Mouse (Mus musculus): Measurements from ENCODE around the gene Zfpl1. TPM values are rescaled to one million over a fixed set of nuclear protein-coding genes. Genes with fewer than 3 reads are reported as not detected.
A peak's percentile ranks its signal among the peaks of the same experiment; 100 is the strongest.

Zfpl1 gene
- polyA plus RNA-seq, 1 experiment from 2014 or later: 68.0 TPM

DNA sequence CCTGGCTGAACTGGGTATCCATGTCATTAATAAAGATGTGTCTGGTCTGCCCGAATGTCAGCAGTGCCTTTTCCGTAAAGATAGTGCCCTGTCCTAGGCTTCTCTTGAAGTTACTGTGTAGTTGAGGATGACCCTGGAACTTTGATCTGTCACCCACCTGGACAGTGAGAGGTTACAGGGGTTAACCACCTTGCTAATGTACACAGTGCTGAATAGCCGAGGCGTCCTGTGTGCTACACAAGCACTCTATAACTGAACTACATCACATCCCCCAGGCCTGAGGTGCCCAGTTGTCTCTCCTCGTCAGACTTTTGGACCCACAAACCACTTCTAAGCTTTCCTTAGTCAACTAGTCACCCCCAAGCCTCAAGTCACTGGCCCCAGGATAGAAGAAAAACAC lies 22.3 kb downstream of the Zfpl1 start:
- no peaks in the 10 kb centered on the region for H3K36me3 ChIP-seq (ENCODE audit: control insufficient read depth, insufficient read depth, low read length)
- H3K27ac ChIP-seq (ENCODE audit: low read length): peak overlapping the region; percentile 95; the same call in 1 of the 2 replicates
- H3K4me3 ChIP-seq (ENCODE audit: low read length): peak overlapping the region; percentile 95
- no peaks in the 10 kb centered on the region for H3K27me3 ChIP-seq (replicated peaks; ENCODE audit: control insufficient read depth, insufficient read depth, low read length)
- peaks cover 37% of the 10 kb centered on the region for H3K4me1 ChIP-seq (ENCODE audit: control insufficient read depth, insufficient read depth, low read length)
- H3K9me3 ChIP-seq (ENCODE audit: control insufficient read depth, low read length): no peaks in the 10 kb centered on the region
- H3K4me2 ChIP-seq (ENCODE audit: low read depth, low read length): peak overlapping the region; percentile 98
- peak overlapping the region; percentile 95 for H3K9ac ChIP-seq (ENCODE audit: low read depth, low read length)
- no peak for ATAC-seq
- 38% methylated on average over 5 of the region's 5 CpGs for WGBS

DNA sequence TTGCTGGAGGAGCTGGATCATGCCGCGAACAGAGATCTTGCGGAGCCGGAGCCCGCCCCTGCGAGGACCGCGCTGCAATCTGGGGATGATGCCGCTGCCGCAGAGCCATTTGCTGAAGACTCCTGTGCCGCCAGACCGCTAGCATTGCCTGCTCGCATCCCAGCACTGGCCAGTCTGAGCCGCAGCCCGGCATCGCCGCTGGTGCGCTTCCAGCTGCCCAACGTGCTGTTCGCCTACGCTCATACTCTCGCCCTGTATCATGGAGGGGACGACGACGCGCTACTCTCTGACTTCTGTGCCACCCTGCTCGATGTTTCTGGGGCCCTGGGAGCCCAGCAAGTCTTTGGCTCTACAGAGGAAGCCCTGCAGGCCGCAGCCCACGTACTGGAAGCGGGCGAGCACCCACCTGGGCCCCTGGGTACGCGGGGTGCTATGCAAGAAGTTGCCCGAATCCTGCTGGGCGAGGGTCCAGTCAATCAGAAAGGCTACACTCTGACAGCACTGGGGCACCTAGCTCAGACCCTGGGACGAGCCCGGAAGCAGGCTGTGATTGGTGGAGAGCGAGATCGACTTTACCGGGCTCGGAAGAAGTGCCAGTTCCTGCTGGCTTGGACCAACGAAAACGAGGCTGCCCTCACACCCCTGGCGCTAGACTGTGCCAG lies 23.0 kb downstream of the Zfpl1 start:
- no peaks in the 10 kb centered on the region for H3K27me3 ChIP-seq (replicated peaks; ENCODE audit: control insufficient read depth, insufficient read depth, low read length)
- no peaks in the 10 kb centered on the region for H3K36me3 ChIP-seq (ENCODE audit: control insufficient read depth, insufficient read depth, low read length)
- H3K4me3 ChIP-seq (ENCODE audit: low read length): peak overlapping the region; percentile 95
- peak overlapping the region; percentile 95 for H3K9ac ChIP-seq (ENCODE audit: low read depth, low read length)
- peak overlapping the region; percentile 98 for H3K4me2 ChIP-seq (ENCODE audit: low read depth, low read length)
- peaks cover 32% of the 10 kb centered on the region for H3K4me1 ChIP-seq (ENCODE audit: control insufficient read depth, insufficient read depth, low read length)
- WGBS: 1% methylated on average over 44 of the region's 44 CpGs
- H3K27ac ChIP-seq (ENCODE audit: low read length): peak overlapping the region; percentile 95
- no peaks in the 10 kb centered on the region for H3K9me3 ChIP-seq (ENCODE audit: control insufficient read depth, low read length)
- peak; percentile 11; the same call in 1 of the 2 replicates for ATAC-seq

DNA sequence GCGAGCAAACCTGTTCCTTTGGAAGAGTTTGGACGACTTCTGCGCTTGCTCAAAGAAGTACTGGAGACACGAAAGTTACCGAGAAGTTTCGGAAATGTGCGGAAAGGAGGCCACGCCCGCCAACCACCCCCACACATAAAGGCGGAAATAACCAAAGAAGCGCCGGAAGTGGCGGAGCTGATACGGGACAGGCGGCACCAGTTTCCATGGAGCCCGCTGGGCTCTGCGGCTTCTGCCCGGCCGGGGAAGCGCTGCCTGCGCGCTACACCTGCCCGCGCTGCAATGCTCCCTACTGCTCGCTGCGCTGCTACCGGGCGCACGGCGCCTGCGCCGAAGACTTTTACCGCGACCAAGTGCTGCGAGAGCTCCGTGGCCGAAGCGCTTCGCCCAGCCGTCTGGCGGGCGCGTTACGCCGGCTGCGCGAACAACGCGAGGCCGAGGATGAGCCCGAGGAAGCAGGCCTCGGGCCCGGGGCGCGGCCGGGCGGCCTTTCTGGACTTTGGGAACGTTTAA lies 23.7 kb downstream of the Zfpl1 start, which contains the start of gene Znhit2:
Znhit2 (plus strand) TSS at position 172 of the 513 bp plus-strand sequence.
- Histone ChIP-seq H3K27me3 (replicated peaks; ENCODE audit: control insufficient read depth, insufficient read depth, low read length) (no peaks in the 10 kb centered on the region), H3K9me3 (ENCODE audit: control insufficient read depth, low read length) (no peaks in the 10 kb centered on the region), H3K4me1 (ENCODE audit: control insufficient read depth, insufficient read depth, low read length) (peaks cover 32% of the 10 kb centered on the region), H3K27ac (ENCODE audit: low read length) (peak within 1 kb of the TSS; percentile 95), H3K4me3 (ENCODE audit: low read length) (peak within 1 kb of the TSS; percentile 95), H3K9ac (ENCODE audit: low read depth, low read length) (peak within 1 kb of the TSS; percentile 95), H3K4me2 (ENCODE audit: low read depth, low read length) (peak within 1 kb of the TSS; percentile 98), H3K36me3 (ENCODE audit: control insufficient read depth, insufficient read depth, low read length) (no peaks in the 10 kb centered on the region)
- peak; percentile 71 for ATAC-seq
- WGBS: under 1% methylated on average over 58 of the region's 58 CpGs

DNA sequence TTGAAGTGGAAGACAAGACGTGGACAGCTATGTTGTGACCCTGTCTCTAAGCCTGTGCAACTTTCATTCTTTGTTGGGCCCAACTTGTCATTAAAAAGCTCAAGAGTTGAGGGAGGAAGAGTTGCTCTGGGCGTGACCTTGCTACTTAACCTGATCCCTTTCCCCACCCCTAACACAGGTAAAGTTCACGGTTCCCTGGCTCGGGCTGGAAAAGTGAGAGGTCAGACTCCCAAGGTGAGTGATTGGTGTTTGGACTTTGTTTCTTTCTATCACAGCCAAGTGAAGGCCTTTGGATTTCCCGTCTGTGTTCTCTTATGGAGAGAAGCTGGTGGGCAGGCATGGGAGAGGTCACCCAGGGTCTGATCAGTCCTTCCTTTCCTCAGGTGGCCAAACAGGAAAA lies 25.8 kb downstream of the Zfpl1 start:
- Histone ChIP-seq H3K4me2 (ENCODE audit: low read depth, low read length) (peak overlapping the region; percentile 80), H3K4me3 (ENCODE audit: low read length) (peak overlapping the region; percentile 83), H3K27me3 (replicated peaks; ENCODE audit: control insufficient read depth, insufficient read depth, low read length) (no peaks in the 10 kb centered on the region), H3K4me1 (ENCODE audit: control insufficient read depth, insufficient read depth, low read length) (peaks cover 33% of the 10 kb centered on the region), H3K9me3 (ENCODE audit: control insufficient read depth, low read length) (no peaks in the 10 kb centered on the region), H3K9ac (ENCODE audit: low read depth, low read length) (peak overlapping the region; percentile 87), H3K36me3 (ENCODE audit: control insufficient read depth, insufficient read depth, low read length) (peaks cover 7% of the 10 kb centered on the region; the same call in 1 of the 2 replicates), H3K27ac (ENCODE audit: low read length) (peak overlapping the region; percentile 74)
- 65% methylated on average over 5 of the region's 5 CpGs for WGBS
- ATAC-seq: no peak

DNA sequence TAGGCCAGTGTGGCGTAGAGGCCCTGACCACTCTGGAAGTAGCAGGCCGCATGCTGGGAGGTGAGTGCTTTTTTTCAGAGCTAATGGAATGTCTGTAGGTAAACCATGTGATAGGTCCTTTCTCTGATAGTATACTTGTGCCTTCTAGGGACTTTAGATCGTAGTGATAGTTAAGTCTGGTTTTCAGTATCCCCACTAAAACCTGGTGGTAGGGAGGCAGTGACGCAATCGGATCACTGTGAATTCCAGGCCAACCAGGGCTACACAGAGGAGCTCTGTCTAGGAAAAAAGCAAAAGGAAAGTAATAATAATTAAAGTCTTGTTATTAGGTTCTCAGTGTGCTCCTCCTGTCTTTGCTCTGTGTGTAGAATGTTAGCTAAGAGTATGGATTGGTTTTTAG lies 26.2 kb downstream of the Zfpl1 start:
- WGBS: 23% methylated on average over 5 of the region's 5 CpGs
- ATAC-seq: no peak
- H3K4me2 ChIP-seq (ENCODE audit: low read depth, low read length): peak overlapping the region; percentile 80
- peak overlapping the region; percentile 87 for H3K9ac ChIP-seq (ENCODE audit: low read depth, low read length)
- H3K9me3 ChIP-seq (ENCODE audit: control insufficient read depth, low read length): no peaks in the 10 kb centered on the region
- H3K4me3 ChIP-seq (ENCODE audit: low read length): peak overlapping the region; percentile 83
- H3K4me1 ChIP-seq (ENCODE audit: control insufficient read depth, insufficient read depth, low read length): peaks cover 33% of the 10 kb centered on the region
- H3K27ac ChIP-seq (ENCODE audit: low read length): peak overlapping the region; percentile 74
- H3K36me3 ChIP-seq (ENCODE audit: control insufficient read depth, insufficient read depth, low read length): peaks cover 8% of the 10 kb centered on the region; the same call in 1 of the 2 replicates
- H3K27me3 ChIP-seq (replicated peaks; ENCODE audit: control insufficient read depth, insufficient read depth, low read length): no peaks in the 10 kb centered on the region

DNA sequence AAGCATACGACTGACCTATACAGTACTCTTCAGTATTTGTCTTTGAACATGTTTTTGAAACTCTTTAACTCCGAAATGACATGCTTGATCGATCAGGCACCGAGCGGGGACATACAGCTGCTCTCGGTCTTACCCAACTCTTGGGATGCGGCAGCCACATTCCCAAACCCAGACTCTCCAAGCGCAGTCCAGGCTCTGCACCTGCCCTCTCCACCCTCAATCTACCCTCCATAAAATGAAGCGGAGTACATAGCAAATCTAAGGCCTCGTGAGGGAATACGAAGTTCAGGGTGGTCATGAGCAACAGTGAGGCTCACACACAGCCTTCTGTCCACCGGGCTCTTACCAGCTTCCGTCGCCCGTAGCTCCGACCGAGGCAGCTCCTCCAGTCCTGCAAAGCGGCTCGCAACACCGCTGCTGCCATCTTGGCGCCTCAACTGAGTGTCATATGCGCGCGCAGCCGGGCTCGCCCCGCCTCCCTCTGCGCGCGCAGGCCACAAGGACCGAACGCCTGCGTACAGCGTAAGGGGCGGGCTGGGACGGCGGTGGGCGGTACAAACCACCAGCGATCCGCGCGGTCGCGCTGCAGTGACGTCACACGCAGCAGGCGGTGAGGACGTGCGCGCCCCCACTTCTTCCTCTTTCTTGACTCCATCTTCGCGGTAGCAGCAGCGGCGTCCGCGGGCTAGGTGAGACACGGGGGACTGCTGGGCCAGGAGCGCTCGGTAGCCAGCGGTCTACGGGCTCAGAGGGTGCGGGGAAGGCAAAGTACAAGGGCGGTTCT lies 27.3 kb downstream of the Zfpl1 start, which contains the start of the genes Mrpl49 and Fau:
Mrpl49 (minus strand) TSS at position 473 of the 784 bp plus-strand sequence.
Fau (plus strand) TSS at position 532 of the 784 bp plus-strand sequence.
- peaks cover 17% of the 10 kb centered on the region for H3K36me3 ChIP-seq (ENCODE audit: control insufficient read depth, insufficient read depth, low read length)
- peak within 1 kb of the TSS; percentile 74 for H3K27ac ChIP-seq (ENCODE audit: low read length)
- no peaks in the 10 kb centered on the region for H3K9me3 ChIP-seq (ENCODE audit: control insufficient read depth, low read length)
- peak within 1 kb of the TSS; percentile 83 for H3K4me3 ChIP-seq (ENCODE audit: low read length)
- WGBS: 2% methylated on average over 63 of the region's 63 CpGs
- peak within 1 kb of the TSS; percentile 87 for H3K9ac ChIP-seq (ENCODE audit: low read depth, low read length)
- ATAC-seq: peak; percentile 83
- H3K27me3 ChIP-seq (replicated peaks; ENCODE audit: control insufficient read depth, insufficient read depth, low read length): no peaks in the 10 kb centered on the region
- peaks cover 28% of the 10 kb centered on the region for H3K4me1 ChIP-seq (ENCODE audit: control insufficient read depth, insufficient read depth, low read length)
- H3K4me2 ChIP-seq (ENCODE audit: low read depth, low read length): peak within 1 kb of the TSS; percentile 80

DNA sequence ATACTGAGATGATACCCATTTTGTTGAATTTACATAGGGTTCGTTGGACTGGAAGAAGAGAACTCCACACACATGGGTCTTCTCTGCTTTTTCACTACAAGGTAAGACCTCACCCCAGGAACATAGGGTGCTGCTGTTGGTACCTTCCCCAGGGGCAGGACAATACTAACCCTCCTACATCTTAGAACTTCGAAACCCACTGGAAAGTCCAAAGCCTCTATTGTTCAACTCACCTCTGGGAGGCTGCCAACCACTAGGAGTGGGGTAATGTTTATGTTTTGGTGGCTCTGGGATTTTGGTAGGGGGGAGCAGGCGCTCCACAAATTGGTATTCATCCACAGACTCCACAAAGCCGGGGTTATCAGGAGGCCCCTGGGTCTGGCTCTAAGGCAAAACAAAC lies 28.1 kb downstream of the Zfpl1 start:
- Histone ChIP-seq H3K36me3 (ENCODE audit: control insufficient read depth, insufficient read depth, low read length) (peaks cover 21% of the 10 kb centered on the region), H3K9me3 (ENCODE audit: control insufficient read depth, low read length) (no peaks in the 10 kb centered on the region), H3K4me1 (ENCODE audit: control insufficient read depth, insufficient read depth, low read length) (peaks cover 19% of the 10 kb centered on the region), H3K27me3 (replicated peaks; ENCODE audit: control insufficient read depth, insufficient read depth, low read length) (no peaks in the 10 kb centered on the region), H3K9ac (ENCODE audit: low read depth, low read length) (peak overlapping the region; percentile 87), H3K27ac (ENCODE audit: low read length) (no peak overlapping the region), H3K4me2 (ENCODE audit: low read depth, low read length) (peak overlapping the region; percentile 55), H3K4me3 (ENCODE audit: low read length) (peak overlapping the region; percentile 83)
- ATAC-seq: no peak
- WGBS: 45% methylated on average over 4 of the region's 4 CpGs

DNA sequence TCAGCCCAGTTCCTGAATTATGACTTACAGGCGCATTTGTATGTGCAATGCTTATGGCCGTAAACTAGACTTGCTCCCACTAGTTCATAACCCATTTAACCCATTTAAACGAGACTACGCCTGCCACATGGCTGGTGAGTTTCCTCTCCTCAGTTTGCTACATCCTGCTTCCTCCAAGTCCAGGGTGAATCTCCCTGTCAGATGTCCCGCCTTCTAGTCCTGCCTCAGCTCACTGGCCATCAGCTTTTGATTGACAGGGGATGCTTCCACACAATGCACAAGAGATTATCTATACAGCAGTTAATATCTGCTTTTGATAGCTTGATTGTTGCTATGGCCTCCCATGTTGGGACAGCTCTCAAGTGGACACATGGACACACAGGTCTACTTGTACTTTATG lies 30.5 kb downstream of the Zfpl1 start:
- Histone ChIP-seq H3K9ac (ENCODE audit: low read depth, low read length) (no peak overlapping the region), H3K36me3 (ENCODE audit: control insufficient read depth, insufficient read depth, low read length) (peaks cover 43% of the 10 kb centered on the region), H3K27ac (ENCODE audit: low read length) (no peak overlapping the region), H3K27me3 (replicated peaks; ENCODE audit: control insufficient read depth, insufficient read depth, low read length) (no peaks in the 10 kb centered on the region), H3K4me2 (ENCODE audit: low read depth, low read length) (no peak overlapping the region), H3K4me1 (ENCODE audit: control insufficient read depth, insufficient read depth, low read length) (peaks cover 18% of the 10 kb centered on the region), H3K9me3 (ENCODE audit: control insufficient read depth, low read length) (no peaks in the 10 kb centered on the region), H3K4me3 (ENCODE audit: low read length) (no peak overlapping the region)
- no peak for ATAC-seq
- WGBS: 80% methylated on average over 5 of the region's 5 CpGs

DNA sequence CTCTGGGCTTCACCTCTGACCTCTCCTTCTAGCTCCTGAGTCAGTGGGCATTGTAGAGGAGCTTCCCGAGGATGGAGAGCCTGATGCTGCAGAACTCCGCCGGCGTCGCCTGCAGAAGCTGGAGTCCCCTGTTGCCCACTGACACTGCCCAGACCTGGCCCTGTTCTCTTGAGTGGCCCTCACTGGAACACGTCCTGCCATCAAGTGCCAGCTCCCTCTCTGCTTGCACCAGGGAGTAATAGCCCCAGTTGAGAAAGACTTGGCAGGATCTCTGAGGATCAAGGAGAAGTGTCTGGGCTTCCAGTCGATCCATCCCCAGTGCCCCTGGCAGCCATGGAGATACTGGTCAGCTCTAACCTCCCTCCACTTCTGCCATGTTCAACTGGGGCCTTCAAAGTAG lies 32.2 kb downstream of the Zfpl1 start:
- peaks cover 53% of the 10 kb centered on the region for H3K36me3 ChIP-seq (ENCODE audit: control insufficient read depth, insufficient read depth, low read length)
- H3K4me1 ChIP-seq (ENCODE audit: control insufficient read depth, insufficient read depth, low read length): peaks cover 20% of the 10 kb centered on the region
- H3K27me3 ChIP-seq (replicated peaks; ENCODE audit: control insufficient read depth, insufficient read depth, low read length): no peaks in the 10 kb centered on the region
- no peak overlapping the region for H3K4me3 ChIP-seq (ENCODE audit: low read length)
- no peak overlapping the region for H3K9ac ChIP-seq (ENCODE audit: low read depth, low read length)
- WGBS: 86% methylated on average over 7 of the region's 7 CpGs
- no peak overlapping the region for H3K4me2 ChIP-seq (ENCODE audit: low read depth, low read length)
- no peaks in the 10 kb centered on the region for H3K9me3 ChIP-seq (ENCODE audit: control insufficient read depth, low read length)
- H3K27ac ChIP-seq (ENCODE audit: low read length): no peak overlapping the region
- ATAC-seq: no peak
